Mouse (Mus musculus): ENCODE results near the gene Bnc2. TPM values are rescaled to one million over a fixed set of nuclear protein-coding genes. Genes with fewer than 3 reads are reported as not detected.

The Bnc2 gene
- polyA plus RNA-seq, 1 experiment = 20.1 TPM

DNA sequence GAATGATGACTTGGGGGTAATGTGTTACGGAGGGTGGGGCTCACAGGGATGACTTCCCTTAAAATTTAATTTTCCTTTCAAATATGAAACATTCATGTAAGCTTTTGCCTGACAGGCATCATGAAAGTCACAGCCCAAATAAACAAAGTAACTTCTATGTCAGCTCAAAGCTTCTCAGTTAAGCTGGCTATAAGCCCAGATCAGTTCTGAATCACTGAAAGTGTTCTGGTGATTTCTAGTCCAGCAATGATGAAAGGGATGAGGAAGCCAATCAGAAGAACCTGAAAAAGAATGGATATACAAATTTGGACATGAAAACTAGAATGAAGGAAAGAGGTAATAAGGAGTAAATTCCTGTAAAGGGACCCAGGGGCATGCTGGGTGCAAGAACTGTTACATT is 164.6 kb downstream of the Bnc2 start:
- no peak overlapping the region for H3K4me3 ChIP-seq (ENCODE audit: insufficient read depth, low read depth, low read length)
- 94% methylated on average over 1 of the region's 1 CpGs for WGBS
- no peaks in the 10 kb centered on the region; the same call in 1 of the 2 replicates for H3K4me1 ChIP-seq (ENCODE audit: control insufficient read depth, insufficient read depth, low read length)
- peak; percentile 23 for DNase-seq
- H3K27me3 ChIP-seq (replicated peaks; ENCODE audit: control insufficient read depth, insufficient read depth, low read length) = no peaks in the 10 kb centered on the region
- no peak for TF ChIP-seq CTCF (conservative IDR thresholded peaks at IDR 0.05; ENCODE audit: insufficient read depth, insufficient read length, low read depth, low read length)
- no peak for TF ChIP-seq POLR2A (IDR thresholded peaks at IDR 0.05; ENCODE audit: low read depth, low read length)
- no peaks in the 10 kb centered on the region for H3K36me3 ChIP-seq (ENCODE audit: control insufficient read depth, insufficient read depth, low read length)
- no peak overlapping the region for H3K27ac ChIP-seq (ENCODE audit: insufficient read depth, low read depth, low read length)

DNA sequence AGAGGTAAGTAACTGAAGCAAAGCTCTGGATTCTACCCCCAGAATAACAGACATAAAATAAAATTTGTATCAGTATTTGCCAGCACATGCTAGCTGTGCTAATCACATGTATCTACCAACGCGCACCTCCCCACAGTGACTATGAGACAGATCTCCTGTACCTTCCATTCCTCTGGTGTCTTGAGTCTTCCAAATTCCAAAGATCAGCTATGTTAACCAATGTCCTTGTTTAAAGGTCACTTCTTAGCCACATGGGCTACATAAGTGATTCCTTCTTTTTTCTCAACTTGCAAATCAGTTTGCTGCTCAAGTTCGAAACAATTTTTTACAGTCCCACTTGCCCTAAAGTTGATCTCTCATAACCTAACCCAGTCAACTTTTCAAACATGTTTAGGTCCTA is 167.5 kb downstream of the Bnc2 start:
- DNase-seq = peak; percentile 52
- Histone ChIP-seq H3K4me3 (ENCODE audit: insufficient read depth, low read depth, low read length) (no peak overlapping the region), H3K36me3 (ENCODE audit: control insufficient read depth, insufficient read depth, low read length) (no peaks in the 10 kb centered on the region), H3K27ac (ENCODE audit: insufficient read depth, low read depth, low read length) (no peak overlapping the region; the same call in 1 of the 2 replicates), H3K4me1 (ENCODE audit: control insufficient read depth, insufficient read depth, low read length) (no peaks in the 10 kb centered on the region; the same call in 1 of the 2 replicates), H3K27me3 (replicated peaks; ENCODE audit: control insufficient read depth, insufficient read depth, low read length) (no peaks in the 10 kb centered on the region)
- 68% methylated on average over 3 of the region's 3 CpGs for WGBS
- TF ChIP-seq CTCF (conservative IDR thresholded peaks at IDR 0.05; ENCODE audit: insufficient read depth, insufficient read length, low read depth, low read length) (no peak), POLR2A (IDR thresholded peaks at IDR 0.05; ENCODE audit: low read depth, low read length) (no peak)

DNA sequence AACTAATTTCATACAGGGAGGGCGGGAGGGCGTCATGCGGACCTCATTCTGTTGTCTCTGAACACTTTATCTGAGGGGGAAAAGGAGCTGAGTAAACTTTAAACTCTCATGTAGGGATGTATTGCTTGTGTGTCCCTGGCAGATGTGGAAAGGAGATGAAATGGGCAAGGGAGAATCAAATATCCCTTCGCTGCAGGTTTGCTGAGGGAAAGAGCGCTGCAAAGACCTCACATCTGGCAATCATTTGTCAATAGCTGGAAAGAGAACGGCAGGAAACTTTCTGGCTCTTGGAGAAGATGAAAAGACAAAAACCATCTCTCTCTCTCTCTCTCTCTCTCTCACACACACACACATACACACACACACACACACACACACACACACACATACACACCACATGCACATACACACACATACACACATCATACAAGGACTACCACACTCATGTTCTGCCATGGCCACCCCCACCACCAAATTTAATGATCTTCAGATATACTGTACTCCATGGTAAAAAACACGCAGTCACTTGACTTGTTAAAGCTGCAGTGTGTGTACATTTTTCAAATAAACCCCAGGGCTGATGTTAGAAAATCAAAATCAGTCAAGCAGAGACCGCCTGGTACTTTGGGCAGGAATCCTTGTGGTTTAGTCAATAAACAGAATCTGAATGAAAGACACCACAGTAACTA is 172.3 kb downstream of the Bnc2 start:
- Histone ChIP-seq H3K4me3 (ENCODE audit: insufficient read depth, low read depth, low read length) (no peak overlapping the region), H3K27me3 (replicated peaks; ENCODE audit: control insufficient read depth, insufficient read depth, low read length) (no peaks in the 10 kb centered on the region), H3K36me3 (ENCODE audit: control insufficient read depth, insufficient read depth, low read length) (no peaks in the 10 kb centered on the region), H3K4me1 (ENCODE audit: control insufficient read depth, insufficient read depth, low read length) (peaks cover 4% of the 10 kb centered on the region; the same call in 1 of the 2 replicates), H3K27ac (ENCODE audit: insufficient read depth, low read depth, low read length) (0 out of 2 replicates have a peak overlapping the region, but pooled peaks have one; percentile 3)
- TF ChIP-seq POLR2A (IDR thresholded peaks at IDR 0.05; ENCODE audit: low read depth, low read length) (no peak), CTCF (conservative IDR thresholded peaks at IDR 0.05; ENCODE audit: insufficient read depth, insufficient read length, low read depth, low read length) (no peak)
- DNase-seq = peak; percentile 29
- 69% methylated on average over 8 of the region's 8 CpGs for WGBS

DNA sequence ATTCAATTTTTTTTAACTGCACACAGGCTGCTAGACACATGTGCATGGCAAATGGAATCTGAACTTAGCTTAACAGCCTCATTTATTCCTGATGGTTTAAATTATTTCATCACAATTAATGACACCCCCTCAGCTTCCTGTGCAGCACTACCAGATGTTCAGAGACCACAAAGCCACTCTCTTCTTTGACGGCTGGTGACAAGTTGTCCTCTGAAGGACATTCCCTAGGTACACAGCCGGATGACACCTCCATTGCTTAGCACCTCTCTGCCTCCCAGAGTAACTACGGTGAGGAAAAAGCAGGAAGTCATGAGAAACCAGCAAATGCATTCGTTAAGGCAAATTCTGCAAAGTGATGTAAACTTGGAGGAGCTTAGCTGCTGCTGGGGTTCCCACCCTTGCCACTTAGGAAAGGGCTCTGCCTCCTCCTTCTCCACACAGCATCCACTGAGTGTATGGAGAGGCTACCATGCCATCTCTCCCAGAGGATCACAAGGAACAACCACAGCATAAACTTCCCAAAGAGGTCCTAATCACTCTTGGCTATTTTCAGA is 174.2 kb downstream of the Bnc2 start:
- H3K27ac ChIP-seq (ENCODE audit: insufficient read depth, low read depth, low read length) = no peak overlapping the region
- H3K36me3 ChIP-seq (ENCODE audit: control insufficient read depth, insufficient read depth, low read length) = no peaks in the 10 kb centered on the region
- no peak overlapping the region for H3K4me3 ChIP-seq (ENCODE audit: insufficient read depth, low read depth, low read length)
- DNase-seq = no peak
- H3K4me1 ChIP-seq (ENCODE audit: control insufficient read depth, insufficient read depth, low read length) = peaks cover 4% of the 10 kb centered on the region; the same call in 1 of the 2 replicates
- TF ChIP-seq CTCF (conservative IDR thresholded peaks at IDR 0.05; ENCODE audit: insufficient read depth, insufficient read length, low read depth, low read length) = no peak
- no peak for TF ChIP-seq POLR2A (IDR thresholded peaks at IDR 0.05; ENCODE audit: low read depth, low read length)
- H3K27me3 ChIP-seq (replicated peaks; ENCODE audit: control insufficient read depth, insufficient read depth, low read length) = no peaks in the 10 kb centered on the region
- WGBS = 49% methylated on average over 4 of the region's 4 CpGs

DNA sequence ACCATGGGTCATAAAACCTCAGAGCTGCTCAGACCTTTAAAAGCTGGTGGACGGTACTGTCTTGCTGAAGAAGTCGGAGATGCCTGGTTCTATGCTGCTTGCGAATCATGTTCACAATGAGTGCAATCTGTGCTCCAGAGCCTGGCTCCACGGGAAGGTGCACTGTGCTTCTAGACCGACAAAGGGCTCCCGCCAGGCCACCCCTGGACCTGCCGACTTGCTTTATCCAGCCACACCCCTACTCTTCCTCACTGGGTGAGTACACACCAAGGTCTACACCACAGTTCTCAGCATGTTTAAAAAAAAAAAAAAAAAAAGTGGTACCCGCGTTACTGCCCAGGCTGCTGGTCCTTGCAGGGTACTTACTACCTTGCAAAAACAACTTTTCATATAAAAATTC is 174.8 kb downstream of the Bnc2 start:
- peak; percentile 20 for DNase-seq
- H3K27ac ChIP-seq (ENCODE audit: insufficient read depth, low read depth, low read length) = no peak overlapping the region
- no peak overlapping the region for H3K4me3 ChIP-seq (ENCODE audit: insufficient read depth, low read depth, low read length)
- H3K36me3 ChIP-seq (ENCODE audit: control insufficient read depth, insufficient read depth, low read length) = no peaks in the 10 kb centered on the region
- peaks cover 4% of the 10 kb centered on the region; the same call in 1 of the 2 replicates for H3K4me1 ChIP-seq (ENCODE audit: control insufficient read depth, insufficient read depth, low read length)
- 54% methylated on average over 9 of the region's 9 CpGs for WGBS
- H3K27me3 ChIP-seq (replicated peaks; ENCODE audit: control insufficient read depth, insufficient read depth, low read length) = no peaks in the 10 kb centered on the region
- TF ChIP-seq POLR2A (IDR thresholded peaks at IDR 0.05; ENCODE audit: low read depth, low read length) (no peak), CTCF (conservative IDR thresholded peaks at IDR 0.05; ENCODE audit: insufficient read depth, insufficient read length, low read depth, low read length) (no peak)

DNA sequence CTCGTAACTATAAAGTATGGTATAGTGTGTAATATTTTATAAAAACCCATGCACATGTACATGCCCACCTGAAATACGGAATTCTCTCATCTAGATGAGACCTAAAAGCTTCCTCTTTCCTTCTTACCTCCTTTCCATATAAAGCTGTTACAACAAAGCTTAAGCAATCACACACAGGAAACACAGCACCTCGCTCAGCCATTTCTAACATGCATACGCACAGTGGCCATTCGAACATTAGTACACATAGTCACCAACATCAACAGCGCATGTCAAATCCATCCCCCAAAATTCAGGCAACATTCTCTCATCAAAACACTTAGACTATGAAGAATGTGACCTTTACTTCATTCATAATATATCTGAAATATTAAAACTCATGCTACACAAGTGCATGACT is 176.6 kb downstream of the Bnc2 start:
- DNase-seq = no peak
- 94% methylated on average over 6 of the region's 6 CpGs for WGBS

DNA sequence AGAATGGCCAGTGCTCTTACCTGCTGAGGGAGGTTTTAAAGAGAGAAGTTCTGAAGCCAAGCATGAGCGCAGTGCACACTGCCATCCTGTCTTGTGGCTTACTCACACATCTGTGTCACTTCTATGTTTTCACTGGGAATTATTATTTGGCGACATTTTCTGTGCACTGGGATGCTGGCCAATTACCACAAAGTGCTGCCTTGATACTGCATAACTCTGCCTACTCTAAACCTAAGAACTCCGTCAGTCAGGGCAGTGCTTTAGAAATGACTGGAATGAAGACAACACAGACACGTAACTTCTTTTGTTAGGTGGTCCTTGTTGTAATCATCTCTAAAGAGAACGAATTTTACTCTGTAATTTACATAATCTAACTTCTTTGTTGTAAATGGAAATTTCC is 186.8 kb downstream of the Bnc2 start:
- Histone ChIP-seq H3K4me3 (ENCODE audit: insufficient read depth, low read depth, low read length) (no peak overlapping the region), H3K36me3 (ENCODE audit: control insufficient read depth, insufficient read depth, low read length) (no peaks in the 10 kb centered on the region), H3K27ac (ENCODE audit: insufficient read depth, low read depth, low read length) (no peak overlapping the region), H3K27me3 (replicated peaks; ENCODE audit: control insufficient read depth, insufficient read depth, low read length) (no peaks in the 10 kb centered on the region), H3K4me1 (ENCODE audit: control insufficient read depth, insufficient read depth, low read length) (no peaks in the 10 kb centered on the region)
- no peak for DNase-seq
- TF ChIP-seq POLR2A (IDR thresholded peaks at IDR 0.05; ENCODE audit: low read depth, low read length) = no peak
- TF ChIP-seq CTCF (conservative IDR thresholded peaks at IDR 0.05; ENCODE audit: insufficient read depth, insufficient read length, low read depth, low read length) = no peak
- WGBS = 58% methylated on average over 5 of the region's 5 CpGs

More for the DNA sequence above, 176.6 kb downstream of the Bnc2 start:
- H3K27ac ChIP-seq (ENCODE audit: insufficient read depth, low read depth, low read length) = no peak overlapping the region
- H3K27me3 ChIP-seq (replicated peaks; ENCODE audit: control insufficient read depth, insufficient read depth, low read length) = no peaks in the 10 kb centered on the region
- H3K36me3 ChIP-seq (ENCODE audit: control insufficient read depth, insufficient read depth, low read length) = no peaks in the 10 kb centered on the region
- H3K4me3 ChIP-seq (ENCODE audit: insufficient read depth, low read depth, low read length) = no peak overlapping the region
- TF ChIP-seq POLR2A (IDR thresholded peaks at IDR 0.05; ENCODE audit: low read depth, low read length) (no peak), CTCF (conservative IDR thresholded peaks at IDR 0.05; ENCODE audit: insufficient read depth, insufficient read length, low read depth, low read length) (no peak)
- H3K4me1 ChIP-seq (ENCODE audit: control insufficient read depth, insufficient read depth, low read length) = peaks cover 4% of the 10 kb centered on the region; the same call in 1 of the 2 replicates
